Mouse (Mus musculus) cerebellum, postnatal 10 days (tissue): Measurements from ENCODE around the gene Tor1b.

Experiments used
- DNase-seq, 2 experiments: peaks; one replicate each; pipeline ENCODE4 v3.0.0; 2021; ENCODE audit warnings: mixed read lengths in 2 of 2

Gene Tor1b

GRCm38 (mm10) chr2:30995432-30995996 lies 42.8 kb downstream of the Tor1b start:
- peak; percentile 40 to 54 for DNase-seq

GRCm38 (mm10) chr2:30998443-30999260 lies 45.9 kb downstream of the Tor1b start:
- DNase-seq = no peak

GRCm38 (mm10) chr2:31002857-31003256 lies 50.1 kb downstream of the Tor1b start:
- DNase-seq = no peak

- DNase-seq = no peak
Observed at GRCm38 (mm10) chr2:31005453-31005852, 52.7 kb downstream of the Tor1b start.

GRCm38 (mm10) chr2:31006434-31006833 lies 53.7 kb downstream of the Tor1b start:
- DNase-seq = no peak

GRCm38 (mm10) chr2:31007208-31007607 lies 54.4 kb downstream of the Tor1b start:
- DNase-seq = no peak
